In genomic region chr10:120112507-120113396, GRCm38 (mm10) we compare ENCODE assay signal across 8 mouse cellular contexts. TPM values are rescaled to one million over a fixed set of nuclear protein-coding genes. Genes with fewer than 3 reads are reported as not detected.
A peak's percentile ranks its signal among the peaks of the same experiment; 100 is the strongest.
DNase-seq lines count a peak whose midpoint lies in the region; ATAC-seq lines count a peak whose summit lies in the region.

Gene Helb, minus strand, starts transcription at chr10:120112987.

- ATAC-seq in hindbrain, embryonic 15.5 days (ENCODE audit: low FRiP score, low read depth) = peak; percentile 99

- no peaks in the 10 kb centered on the region for H3K9me3 ChIP-seq in hindbrain, embryonic 15.5 days

- H3K27ac ChIP-seq in hindbrain, embryonic 15.5 days (replicated peaks) = peak within 1 kb of the TSS; percentile 67

- peak within 1 kb of the TSS; percentile 80 for H3K4me3 ChIP-seq in hindbrain, embryonic 15.5 days

- no peaks in the 10 kb centered on the region for H3K27me3 ChIP-seq in hindbrain, embryonic 15.5 days

- no peaks in the 10 kb centered on the region for H3K36me3 ChIP-seq in hindbrain, embryonic 15.5 days

- peak within 1 kb of the TSS; percentile 68 for H3K9ac ChIP-seq in hindbrain, embryonic 15.5 days

- H3K4me2 ChIP-seq in hindbrain, embryonic 15.5 days = peak within 1 kb of the TSS; percentile 77

- H3K4me1 ChIP-seq in hindbrain, embryonic 15.5 days (replicated peaks) = peaks cover 4% of the 10 kb centered on the region; the same call in 1 of the 2 replicates

- DNase-seq in T-cell, adult 2 months (ENCODE audit: low spot score) = peak; percentile 98
- DNase-seq in cerebellum, postnatal 36 days = peak; percentile 93 to 94
- DNase-seq in frontal cortex, postnatal 36 days (ENCODE audit: low spot score in 2 of 2) = peak; percentile 93 to 95
- DNase-seq in left cerebral cortex, adult 11 months (ENCODE audit: low spot score) = peak; percentile 91
- peak; percentile 97 to 99 for DNase-seq in lung, postnatal 4 days
- peak; percentile 90 for DNase-seq in retina, postnatal 7 days (ENCODE audit: low read depth, low spot score)
- DNase-seq in urinary bladder, adult 2 months (ENCODE audit: low spot score) = peak; percentile 86

- under 1% methylated on average over 55 of the region's 55 CpGs for WGBS in hindbrain, embryonic 15.5 days

RNA-seq across cellular contexts. Expression of gene Helb, which starts in this region (rescaled TPM):
- 2.0 and 2.6 TPM in 2 replicates for polyA plus RNA-seq in hindbrain, embryonic 15.5 days (2015; fragmentation: Nextera tagmentation; extraction: Ambion mirVana)
- polyA plus RNA-seq in urinary bladder, adult 2 months (2012; rRNA removed) = 7.5 and 8.0 TPM in 2 replicates

Comparison
In these comparisons a context has a peak if more than half of its experiments do, and no peak if none do; other contexts are left out.
1. Peak in every context shown above with its lines: DNase-seq, ATAC-seq, H3K4me3 ChIP-seq and H3K27ac ChIP-seq.